Mouse (Mus musculus) layer of hippocampus, adult 8-10 months (tissue): ENCODE data around the gene Cdc42ep3. TPM values are rescaled to one million over a fixed set of nuclear protein-coding genes. Genes with fewer than 3 reads are reported as not detected.
A peak's percentile ranks its signal among the peaks of the same experiment; 100 is the strongest.

ENCODE experiments used
- DNase-seq, 2 experiments: peaks; one replicate each; pipeline ENCODE4 v3.0.0; 2022; ENCODE audit warnings: low spot score in 2 of 2
- total RNA-seq, 4 experiments: library from RNA; stranded (reverse); gene quantifications; 2 replicates each; pipeline ENCODE4 v1.2.4; 2022

Cdc42ep3 gene
- total RNA-seq, 4 experiments from 2014 or later = 4.4 to 7.6 (median 6.6) TPM

GRCm38 (mm10) chr17:79345001-79345709 is 9.7 kb downstream of the Cdc42ep3 start:
- DNase-seq = no peak

- DNase-seq = no peak
These were observed 11.5 kb downstream of the Cdc42ep3 start for GRCm38 (mm10) chr17:79343334-79343946.

DNA sequence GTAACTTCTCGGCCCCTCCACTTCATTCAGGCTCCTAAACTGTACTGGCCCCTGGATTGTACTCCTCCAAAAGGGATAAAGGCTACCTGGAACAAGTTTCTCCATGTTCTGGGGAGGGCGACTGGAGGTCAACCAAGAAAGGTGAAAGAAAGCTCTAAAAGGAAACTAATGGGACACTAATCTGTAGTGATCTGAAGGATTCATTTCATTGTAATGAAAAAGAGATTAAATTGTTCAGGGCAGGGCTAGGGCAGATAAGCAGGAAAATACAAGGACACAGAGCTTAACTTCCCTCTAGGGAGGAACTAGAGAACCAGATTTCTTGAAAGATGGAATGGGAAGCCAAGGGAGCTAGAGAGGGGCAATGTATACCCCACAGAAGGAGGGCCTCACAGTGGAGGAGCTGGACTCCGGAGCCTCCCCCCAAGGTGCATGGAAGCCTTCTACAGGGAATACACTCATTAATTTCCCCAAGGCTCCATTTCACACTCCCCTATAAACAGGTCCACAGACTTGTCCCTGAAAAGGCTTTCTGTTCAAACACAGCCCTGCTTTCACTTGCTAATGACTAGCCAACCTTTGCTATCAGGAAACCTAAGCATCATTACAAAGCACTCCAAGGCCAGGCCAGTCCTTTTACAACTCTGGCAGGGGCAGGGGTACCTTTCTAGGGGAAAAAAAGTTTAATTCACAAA is 12.1 kb downstream of the Cdc42ep3 start:
- DNase-seq = no peak

DNA sequence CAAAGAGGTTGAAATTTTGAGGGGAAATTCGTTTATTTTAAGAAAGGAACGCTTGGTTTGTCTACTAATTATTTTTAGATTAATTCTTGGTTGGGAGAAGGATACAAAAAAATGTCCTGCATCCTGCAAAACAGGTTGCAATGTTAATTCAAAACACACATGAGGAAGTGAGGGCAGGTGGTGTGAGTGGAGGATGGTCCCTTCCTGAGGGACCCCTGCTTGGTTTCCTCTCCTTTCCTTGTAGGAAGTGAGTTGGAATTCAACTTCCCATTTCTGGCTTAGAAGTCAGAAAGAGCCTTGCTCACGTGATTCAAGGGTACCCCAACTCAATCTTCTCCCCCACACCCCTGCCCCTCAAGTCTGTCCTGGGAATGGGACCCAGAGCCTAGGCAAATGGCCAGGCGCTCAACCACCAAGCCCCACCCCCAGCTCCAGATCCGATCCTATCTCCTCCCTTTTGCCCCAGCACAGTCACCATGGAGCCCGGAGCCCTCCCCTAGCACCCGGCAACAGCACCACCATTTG is 12.9 kb downstream of the Cdc42ep3 start:
- DNase-seq = no peak

DNA sequence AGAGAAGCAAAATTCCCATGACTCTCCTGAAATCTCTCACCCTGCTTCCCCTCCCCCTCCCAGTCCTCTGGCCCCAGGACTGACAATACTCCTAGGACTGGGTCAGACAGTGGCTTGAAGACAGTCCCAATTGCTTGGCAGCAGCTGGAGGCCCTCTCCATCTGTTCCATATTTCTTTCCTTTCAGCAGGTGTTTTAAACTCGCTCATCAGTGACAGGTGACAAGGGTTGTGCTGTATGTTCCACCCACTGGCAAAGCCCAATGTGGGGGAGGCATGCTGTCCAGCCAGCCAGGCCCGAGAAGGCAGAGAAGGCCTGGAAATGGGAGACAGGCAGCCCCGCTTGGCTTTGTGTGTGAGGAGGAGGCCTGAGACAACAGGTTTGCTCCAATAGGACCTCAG is 17.4 kb downstream of the Cdc42ep3 start:
- no peak for DNase-seq

GRCm38 (mm10) chr17:79334701-79335100 is 20.2 kb downstream of the Cdc42ep3 start:
- no peak for DNase-seq

DNA sequence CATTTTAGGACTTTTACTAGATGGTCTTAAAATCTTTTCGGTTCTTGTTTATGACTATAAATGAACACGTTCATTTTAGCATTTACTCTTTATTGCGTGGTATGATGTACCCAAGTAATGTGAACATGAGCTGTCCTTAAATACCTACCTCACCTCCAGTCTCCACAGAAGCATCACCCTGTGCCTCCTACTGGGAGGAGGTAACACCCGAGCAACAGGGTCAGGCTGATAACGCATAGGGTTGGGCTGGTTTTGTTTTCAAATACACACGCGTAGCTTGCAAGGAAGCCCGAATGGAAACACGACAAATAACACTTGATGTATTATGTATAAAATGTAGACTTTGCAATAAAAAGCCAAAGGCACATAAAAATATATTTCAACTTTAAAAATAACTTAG is 21.2 kb downstream of the Cdc42ep3 start:
- no peak for DNase-seq

DNA sequence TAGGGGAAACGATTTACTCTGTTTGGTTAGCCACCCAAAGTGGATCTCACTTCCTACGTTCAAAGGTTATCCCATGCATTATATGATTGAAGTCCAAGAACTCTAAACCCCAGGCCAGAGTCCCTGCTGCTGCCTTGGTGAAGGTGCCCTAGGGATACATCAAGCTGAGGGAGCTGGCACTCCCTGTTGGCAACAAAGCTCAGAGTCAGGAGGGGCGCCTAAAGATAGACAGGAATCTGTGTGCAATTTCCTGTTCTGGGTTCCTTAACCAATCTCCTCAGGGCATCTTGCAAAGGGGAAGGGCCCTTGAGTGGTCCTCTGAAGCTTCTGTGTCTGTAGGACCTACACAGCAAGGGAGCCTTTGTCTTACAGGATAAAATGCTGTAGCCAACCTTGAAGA is 22.0 kb downstream of the Cdc42ep3 start:
- DNase-seq = no peak

DNA sequence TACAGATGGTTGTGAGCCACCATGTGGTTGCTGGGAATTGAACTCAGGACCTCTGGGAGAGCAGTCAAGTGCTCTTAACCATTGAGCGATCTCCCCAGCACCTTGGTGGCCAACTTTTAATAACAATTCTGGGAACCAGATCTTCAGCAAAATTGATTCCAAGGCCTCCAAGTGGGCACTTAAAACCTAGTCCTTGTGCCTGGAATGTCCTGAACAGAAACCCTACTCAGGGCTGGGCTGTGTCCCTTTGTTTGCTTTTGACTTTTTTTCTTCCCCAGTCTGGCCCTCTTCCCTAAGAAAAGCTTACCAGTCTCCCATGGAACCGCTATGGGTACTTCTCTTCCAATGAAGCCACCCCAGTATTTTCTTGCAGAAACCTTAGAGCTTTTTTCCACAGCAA is 24.5 kb downstream of the Cdc42ep3 start:
- no peak for DNase-seq

DNA sequence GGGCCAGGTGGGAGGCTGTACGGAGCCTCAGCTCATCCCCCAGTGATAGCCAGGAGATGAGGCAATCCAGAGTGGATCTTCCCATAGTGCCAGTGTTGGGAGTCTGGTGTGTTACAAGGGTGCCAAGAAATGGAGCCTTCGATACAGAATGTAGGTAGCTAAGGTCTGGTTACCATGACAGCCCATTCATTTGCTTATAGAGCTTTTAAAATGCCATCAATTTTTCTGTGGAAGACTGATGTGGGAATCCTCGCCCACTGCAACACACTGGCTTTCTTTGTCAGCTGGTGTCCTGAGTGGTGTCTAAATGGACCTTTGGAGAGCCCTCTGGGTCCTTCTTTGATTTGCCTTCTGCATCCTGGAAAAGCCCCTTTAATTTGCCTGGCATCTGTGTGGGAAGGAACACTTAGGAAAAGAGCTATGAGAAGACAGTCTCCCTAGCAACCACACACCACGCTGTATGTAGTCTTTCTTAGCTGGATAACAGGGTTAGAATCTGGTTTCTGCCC is 28.0 kb downstream of the Cdc42ep3 start:
- DNase-seq = peak; percentile 39 to 40

- no peak for DNase-seq
These were observed 37.7 kb downstream of the Cdc42ep3 start for GRCm38 (mm10) chr17:79317085-79317751.

GRCm38 (mm10) chr17:79315415-79316094 is 39.3 kb downstream of the Cdc42ep3 start:
- no peak for DNase-seq

GRCm38 (mm10) chr17:79310465-79310864 is 44.4 kb downstream of the Cdc42ep3 start:
- no peak for DNase-seq

DNA sequence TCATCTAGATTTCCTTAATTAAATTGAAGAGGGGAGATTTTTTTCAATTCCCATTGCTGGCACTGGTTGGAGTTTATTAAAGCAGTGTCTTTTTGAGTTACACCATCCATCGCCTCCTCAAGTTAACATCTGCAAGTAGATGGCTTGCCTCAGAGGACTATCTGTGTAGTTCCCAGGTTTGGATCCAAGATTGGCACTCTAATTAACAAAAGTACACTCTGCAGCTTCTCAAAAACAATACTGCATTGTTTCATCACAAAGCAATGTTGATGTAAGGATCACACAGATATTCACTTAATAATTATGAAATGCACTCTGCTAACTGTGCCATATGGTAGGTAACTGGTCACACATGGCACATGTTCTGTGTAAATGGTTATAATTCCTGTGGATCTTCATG is 45.4 kb downstream of the Cdc42ep3 start:
- no peak for DNase-seq

- DNase-seq = no peak
These were observed 49.2 kb downstream of the Cdc42ep3 start for GRCm38 (mm10) chr17:79305644-79306043.

- DNase-seq = no peak
These were observed 51.0 kb downstream of the Cdc42ep3 start for GRCm38 (mm10) chr17:79303744-79304497.

DNA sequence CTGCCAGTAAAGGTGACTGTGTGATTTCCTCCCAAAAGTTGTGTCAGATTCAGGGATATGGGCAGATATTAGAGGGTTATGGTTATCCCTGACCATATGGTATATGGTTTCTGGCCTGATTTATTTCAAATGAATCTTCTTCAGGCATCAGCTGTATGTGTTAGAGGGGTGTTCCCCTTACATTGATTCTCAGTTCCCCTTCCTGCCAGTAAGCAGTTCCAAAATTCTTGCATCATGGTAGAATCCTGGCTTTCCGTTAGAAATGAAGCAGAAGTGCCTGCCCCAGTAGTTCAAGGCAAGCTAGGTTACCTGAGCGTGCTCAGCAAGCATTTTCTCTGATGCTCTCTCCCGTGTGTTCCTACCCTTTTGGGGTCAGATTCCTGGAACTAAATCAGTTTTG is 51.7 kb downstream of the Cdc42ep3 start:
- DNase-seq = no peak

GRCm38 (mm10) chr17:79299925-79300324 is 55.0 kb downstream of the Cdc42ep3 start:
- DNase-seq = no peak

DNA sequence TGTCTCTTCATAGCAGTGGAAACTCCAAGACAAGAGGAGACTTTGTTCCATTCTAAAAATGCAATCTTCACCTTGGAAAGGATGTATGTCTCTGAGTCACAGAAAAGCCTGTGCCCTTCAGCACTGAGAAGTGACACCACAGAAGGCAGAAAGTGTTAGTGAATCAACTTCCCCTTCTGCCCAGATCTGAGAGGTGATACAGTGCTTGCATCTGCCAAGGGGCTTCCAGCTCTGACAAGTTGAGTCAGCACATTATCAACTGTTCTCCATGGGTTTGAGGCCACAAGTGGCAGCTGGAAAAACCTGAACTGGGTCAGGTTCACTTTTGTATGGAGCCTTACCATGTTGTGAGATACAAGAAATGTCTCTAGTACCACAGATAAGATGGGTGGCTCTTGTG is 55.9 kb downstream of the Cdc42ep3 start:
- DNase-seq = no peak

GRCm38 (mm10) chr17:79295926-79296325 is 59.0 kb downstream of the Cdc42ep3 start:
- DNase-seq = no peak
